Mouse (Mus musculus): ENCODE data around the gene Vsx1. TPM values are rescaled to one million over a fixed set of nuclear protein-coding genes. Genes with fewer than 3 reads are reported as not detected.
A peak's percentile ranks its signal among the peaks of the same experiment; 100 is the strongest.

The Vsx1 gene
- polyA plus RNA-seq, 1 experiment from 2014 or later: not detected

DNA sequence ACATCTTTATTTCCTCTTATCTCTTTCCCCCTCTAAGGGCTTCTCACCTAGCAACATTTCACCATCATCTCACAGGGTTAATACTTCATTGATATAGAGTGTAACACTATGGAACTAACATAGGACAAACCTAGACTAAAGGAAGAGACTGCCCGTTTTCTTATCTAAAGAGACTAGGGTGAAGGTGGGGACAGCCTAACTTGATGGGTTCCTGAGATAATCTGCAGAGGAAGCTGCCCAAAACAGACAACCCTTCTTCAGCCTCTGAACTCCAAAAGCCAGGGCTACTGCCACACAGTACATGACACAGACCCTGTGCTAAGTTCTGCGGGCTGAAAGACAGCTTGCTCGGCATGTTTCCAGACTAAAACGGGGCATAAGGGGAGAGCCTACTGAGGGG is 7.6 kb downstream of the Vsx1 start:
- Histone ChIP-seq H3K4me1 (no peaks in the 10 kb centered on the region), H3K27me3 (peaks cover 15% of the 10 kb centered on the region), H3K4me3 (no peak overlapping the region), H3K9ac (no peak overlapping the region), H3K27ac (no peak overlapping the region), H3K9me3 (no peaks in the 10 kb centered on the region), H3K36me3 (no peaks in the 10 kb centered on the region), H3K4me2 (no peak overlapping the region)
- ATAC-seq (ENCODE audit: insufficient number of reproducible peaks, insufficient read depth, low FRiP score, low TSS enrichment, low read depth): no peak
- 66% methylated on average over 4 of the region's 4 CpGs for WGBS

DNA sequence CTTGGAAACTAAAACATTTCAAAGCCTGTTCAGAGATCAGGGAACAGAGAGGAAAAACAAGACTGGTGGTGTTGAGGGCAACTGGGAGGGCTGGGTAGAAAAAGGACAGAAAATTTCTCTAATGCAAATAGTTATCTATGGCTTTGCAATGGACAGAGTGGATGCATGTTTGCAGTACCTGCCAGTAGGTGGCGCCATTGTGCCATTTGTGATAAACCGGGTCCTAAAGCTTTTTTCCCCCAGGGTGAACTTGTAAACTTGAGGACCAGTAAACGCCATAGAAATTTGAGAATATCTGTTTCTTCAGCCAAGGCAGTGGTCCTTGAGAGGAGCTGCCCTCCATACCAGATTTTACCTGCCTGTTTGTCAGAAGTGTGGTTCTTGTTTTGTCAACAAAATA is 10.8 kb downstream of the Vsx1 start:
- Histone ChIP-seq H3K9me3 (no peaks in the 10 kb centered on the region), H3K36me3 (no peaks in the 10 kb centered on the region), H3K27ac (no peak overlapping the region), H3K4me2 (no peak overlapping the region), H3K9ac (no peak overlapping the region), H3K27me3 (no peaks in the 10 kb centered on the region), H3K4me1 (no peaks in the 10 kb centered on the region), H3K4me3 (no peak overlapping the region)
- no peak for ATAC-seq (ENCODE audit: insufficient number of reproducible peaks, insufficient read depth, low FRiP score, low TSS enrichment, low read depth)
- under 1% methylated on average over 3 of the region's 3 CpGs for WGBS

GRCm38 (mm10) chr2:150675525-150675924 is 13.6 kb downstream of the Vsx1 start:
- no peaks in the 10 kb centered on the region for H3K36me3 ChIP-seq
- no peak overlapping the region for H3K4me3 ChIP-seq
- 27% methylated on average over 1 of the region's 1 CpGs for WGBS

DNA sequence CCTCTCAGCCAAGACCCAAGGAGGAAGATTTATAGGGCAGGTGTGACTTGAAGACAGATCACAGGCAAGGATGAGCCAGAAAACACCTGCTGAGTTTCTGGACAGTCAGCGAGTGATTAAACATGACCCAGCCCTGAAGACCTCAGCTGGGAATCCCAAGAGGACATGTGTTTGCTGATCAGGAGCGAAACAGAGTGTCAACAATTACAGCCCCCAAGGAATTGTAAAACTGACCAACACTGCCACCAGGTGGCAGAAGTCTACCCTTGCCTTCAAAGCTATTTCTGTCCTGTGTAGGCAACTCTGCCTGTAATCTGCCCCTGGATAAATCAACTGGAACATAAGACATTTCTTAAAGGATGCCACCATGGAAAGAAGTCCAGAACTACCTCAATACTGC is 14.3 kb downstream of the Vsx1 start:
- WGBS: 2% methylated on average over 2 of the region's 2 CpGs
- no peak overlapping the region for H3K4me2 ChIP-seq
- no peaks in the 10 kb centered on the region for H3K9me3 ChIP-seq
- H3K27me3 ChIP-seq: 0 out of 2 replicates have a peak, but pooled peaks cover 5% of the 10 kb centered on the region
- ATAC-seq (ENCODE audit: insufficient number of reproducible peaks, insufficient read depth, low FRiP score, low TSS enrichment, low read depth): no peak; the same call in 1 of the 2 replicates
- no peak overlapping the region for H3K9ac ChIP-seq
- H3K36me3 ChIP-seq: no peaks in the 10 kb centered on the region
- H3K4me1 ChIP-seq: no peaks in the 10 kb centered on the region
- H3K27ac ChIP-seq: no peak overlapping the region
- H3K4me3 ChIP-seq: no peak overlapping the region

More at GRCm38 (mm10) chr2:150675525-150675924, 13.6 kb downstream of the Vsx1 start:
- H3K4me1 ChIP-seq: no peaks in the 10 kb centered on the region
- no peak for ATAC-seq (ENCODE audit: insufficient number of reproducible peaks, insufficient read depth, low FRiP score, low TSS enrichment, low read depth)
- H3K4me2 ChIP-seq: no peak overlapping the region
- H3K27ac ChIP-seq: no peak overlapping the region
- no peaks in the 10 kb centered on the region for H3K9me3 ChIP-seq
- 0 out of 2 replicates have a peak, but pooled peaks cover 5% of the 10 kb centered on the region for H3K27me3 ChIP-seq
- no peak overlapping the region for H3K9ac ChIP-seq

DNA sequence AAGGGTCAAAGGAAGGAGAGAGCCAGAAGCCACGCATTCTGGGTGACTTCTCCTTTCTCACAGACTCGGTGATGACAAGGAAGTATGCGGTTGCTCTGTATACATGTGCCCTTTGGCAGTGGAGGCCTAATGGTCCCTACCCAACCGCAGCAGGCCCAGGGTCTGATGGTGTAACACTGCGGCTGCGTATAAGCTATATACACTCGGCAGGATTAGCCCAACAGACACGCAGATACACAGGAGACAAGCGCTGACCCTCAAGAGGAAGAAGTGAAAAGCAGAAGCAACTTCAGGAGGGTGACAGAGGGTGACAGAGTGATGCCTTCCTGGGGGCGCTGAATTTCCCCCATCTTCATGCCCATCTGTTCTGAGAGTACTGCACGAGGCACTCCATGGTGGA is 15.2 kb downstream of the Vsx1 start:
- WGBS: 82% methylated on average over 11 of the region's 11 CpGs
- H3K9ac ChIP-seq: no peak overlapping the region
- no peak overlapping the region for H3K27ac ChIP-seq
- H3K4me2 ChIP-seq: no peak overlapping the region
- H3K27me3 ChIP-seq: peaks cover 9% of the 10 kb centered on the region; the same call in 1 of the 2 replicates
- no peak overlapping the region for H3K4me3 ChIP-seq
- H3K36me3 ChIP-seq: no peaks in the 10 kb centered on the region
- H3K4me1 ChIP-seq: no peaks in the 10 kb centered on the region
- H3K9me3 ChIP-seq: no peaks in the 10 kb centered on the region
- ATAC-seq (ENCODE audit: insufficient number of reproducible peaks, insufficient read depth, low FRiP score, low TSS enrichment, low read depth): no peak

DNA sequence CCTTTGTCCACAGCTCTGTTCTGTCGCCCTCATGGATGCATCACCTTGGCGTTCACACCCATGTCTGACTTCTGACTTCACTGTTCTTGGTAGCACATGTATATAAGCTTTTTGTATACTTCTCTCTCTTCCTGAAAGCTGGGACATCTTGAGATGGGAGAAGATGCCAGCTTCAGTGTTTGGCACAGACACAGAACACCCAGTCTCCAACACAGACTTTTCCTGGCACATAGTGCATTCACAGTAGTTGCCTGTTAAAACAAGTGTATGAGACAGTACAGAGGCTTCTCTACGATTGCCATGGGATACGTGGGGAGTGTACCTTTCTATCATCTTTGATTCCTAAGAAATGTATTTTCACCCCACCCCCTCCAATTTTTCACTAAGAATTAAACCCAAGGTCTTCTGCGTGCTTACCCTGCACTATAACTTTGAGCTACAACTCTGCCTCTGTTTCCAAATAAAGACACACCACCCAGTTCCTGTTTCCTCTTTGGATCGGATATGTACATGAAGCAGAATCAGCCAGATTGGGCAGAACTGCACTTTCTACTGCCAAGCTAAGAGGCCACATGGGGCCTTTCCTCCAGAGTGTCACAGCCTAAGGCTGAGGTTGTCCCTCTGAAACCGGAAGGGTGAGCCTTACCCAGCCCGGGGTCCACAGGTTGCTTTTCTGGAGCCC is 17.4 kb downstream of the Vsx1 start:
- H3K36me3 ChIP-seq: no peaks in the 10 kb centered on the region
- no peaks in the 10 kb centered on the region for H3K9me3 ChIP-seq
- H3K4me2 ChIP-seq: no peak overlapping the region
- H3K4me1 ChIP-seq: peaks cover 11% of the 10 kb centered on the region
- no peak overlapping the region for H3K9ac ChIP-seq
- no peak overlapping the region for H3K4me3 ChIP-seq
- no peak overlapping the region for H3K27ac ChIP-seq
- peaks cover 29% of the 10 kb centered on the region for H3K27me3 ChIP-seq
- 72% methylated on average over 8 of the region's 8 CpGs for WGBS
- no peak for ATAC-seq (ENCODE audit: insufficient number of reproducible peaks, insufficient read depth, low FRiP score, low TSS enrichment, low read depth)

DNA sequence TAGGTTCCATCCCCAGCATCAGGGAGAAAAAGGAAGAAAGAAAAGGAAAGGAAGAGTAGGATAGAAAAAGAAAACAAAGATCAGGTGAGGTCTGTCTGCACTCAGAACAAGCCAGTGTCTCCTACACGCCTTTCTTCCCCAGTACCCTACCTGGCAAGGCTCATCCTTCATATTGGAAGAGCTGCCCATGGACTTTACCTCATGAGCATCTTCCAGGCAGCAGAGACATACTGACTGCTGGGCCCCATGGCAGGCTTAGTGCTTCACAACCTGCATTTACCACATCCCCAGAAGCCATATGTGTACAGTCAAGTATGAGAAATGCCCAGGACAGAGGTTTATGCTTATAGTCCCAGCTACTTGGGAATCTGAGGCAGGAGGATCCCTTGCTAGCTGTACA is 18.2 kb downstream of the Vsx1 start:
- H3K36me3 ChIP-seq: no peaks in the 10 kb centered on the region
- no peak overlapping the region for H3K4me3 ChIP-seq
- H3K9me3 ChIP-seq: no peaks in the 10 kb centered on the region
- ATAC-seq (ENCODE audit: insufficient number of reproducible peaks, insufficient read depth, low FRiP score, low TSS enrichment, low read depth): no peak
- H3K27me3 ChIP-seq: peaks cover 34% of the 10 kb centered on the region
- 71% methylated on average over 1 of the region's 1 CpGs for WGBS
- no peak overlapping the region for H3K27ac ChIP-seq
- H3K4me2 ChIP-seq: no peak overlapping the region
- no peak overlapping the region for H3K9ac ChIP-seq
- H3K4me1 ChIP-seq: peaks cover 11% of the 10 kb centered on the region

GRCm38 (mm10) chr2:150669454-150670045 is 19.6 kb downstream of the Vsx1 start:
- Histone ChIP-seq H3K27ac (no peak overlapping the region), H3K36me3 (no peaks in the 10 kb centered on the region), H3K27me3 (peaks cover 39% of the 10 kb centered on the region), H3K4me3 (no peak overlapping the region), H3K9me3 (no peaks in the 10 kb centered on the region), H3K4me1 (peaks cover 11% of the 10 kb centered on the region), H3K4me2 (no peak overlapping the region), H3K9ac (no peak overlapping the region)
- no peak for ATAC-seq (ENCODE audit: insufficient number of reproducible peaks, insufficient read depth, low FRiP score, low TSS enrichment, low read depth)
- 82% methylated on average over 2 of the region's 2 CpGs for WGBS

DNA sequence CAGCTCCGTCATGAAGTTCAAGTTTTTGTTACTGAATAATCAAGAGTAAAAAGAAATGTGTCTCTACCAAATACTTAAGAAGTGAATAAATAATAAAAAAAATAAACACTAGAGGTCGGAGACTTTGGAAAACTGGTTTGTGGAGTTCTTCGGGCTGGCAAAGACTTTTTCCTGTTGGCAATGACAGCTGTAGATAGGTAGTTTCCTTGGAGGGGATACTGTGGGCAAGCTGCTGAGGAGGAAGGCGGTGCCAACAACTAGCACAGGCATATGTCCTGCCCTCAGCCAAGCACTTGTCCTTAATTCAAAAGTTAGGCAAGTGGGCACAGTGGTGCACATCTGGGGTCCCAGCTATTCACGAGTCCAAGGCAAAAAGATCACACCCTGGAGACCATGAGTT is 20.2 kb downstream of the Vsx1 start:
- Histone ChIP-seq H3K9me3 (no peaks in the 10 kb centered on the region), H3K36me3 (no peaks in the 10 kb centered on the region), H3K9ac (no peak overlapping the region), H3K4me3 (no peak overlapping the region), H3K27me3 (peaks cover 39% of the 10 kb centered on the region), H3K27ac (no peak overlapping the region), H3K4me1 (peaks cover 11% of the 10 kb centered on the region), H3K4me2 (no peak overlapping the region)
- 81% methylated on average over 5 of the region's 5 CpGs for WGBS
- ATAC-seq (ENCODE audit: insufficient number of reproducible peaks, insufficient read depth, low FRiP score, low TSS enrichment, low read depth): no peak

DNA sequence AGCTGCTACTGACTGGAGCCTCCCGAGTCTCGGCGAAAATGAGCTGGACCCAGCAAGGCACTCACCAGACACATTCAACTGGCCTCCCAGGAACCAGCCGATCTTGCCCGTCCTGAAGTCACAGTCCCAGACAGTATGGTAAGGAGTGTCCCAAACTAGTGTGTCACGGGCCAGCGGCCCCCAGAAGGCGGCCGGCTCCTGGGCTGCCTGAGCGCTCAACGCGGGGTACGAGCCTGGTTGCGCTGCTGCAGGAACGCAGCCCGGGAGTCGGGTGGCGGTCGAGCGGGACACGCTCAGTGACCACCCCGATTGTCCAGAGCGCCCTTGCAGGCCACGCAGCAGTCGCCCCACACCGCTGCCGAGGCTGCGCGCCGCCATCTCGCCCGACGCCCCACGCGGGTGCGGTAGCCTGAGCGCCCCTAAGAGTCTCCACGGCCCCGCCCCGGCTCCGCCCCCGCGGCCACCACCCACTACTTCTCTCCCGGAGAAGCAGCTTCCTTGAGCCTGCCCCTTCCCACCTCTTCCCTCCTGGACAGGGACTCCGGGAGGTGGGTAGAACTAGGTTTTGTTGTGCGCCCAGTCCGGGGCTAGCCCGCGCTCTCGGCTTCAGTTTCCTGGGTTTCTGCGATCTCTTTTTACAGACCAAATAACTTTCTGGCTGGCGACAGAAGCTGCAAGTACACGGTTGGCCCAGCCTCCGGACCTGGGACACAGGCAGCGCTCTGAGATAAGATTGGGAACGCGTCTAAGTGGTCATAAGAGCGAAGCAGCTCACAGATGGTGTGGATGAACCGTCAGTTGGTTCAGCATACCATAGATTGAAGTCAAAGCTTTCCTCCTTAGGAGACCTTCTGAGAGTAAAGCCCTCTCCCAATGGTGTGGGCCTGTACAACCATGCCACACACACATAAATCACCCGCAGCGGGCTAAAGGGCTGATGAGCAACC is 21.1 kb downstream of the Vsx1 start, which contains the start of gene Acss1:
Gene Acss1 (minus strand): TSS at position 681 of the 947 bp plus-strand sequence.
- Histone ChIP-seq H3K4me2 (peak within 1 kb of the TSS; percentile 97), H3K4me3 (peak within 1 kb of the TSS; percentile 70), H3K27me3 (peaks cover 39% of the 10 kb centered on the region), H3K9me3 (no peaks in the 10 kb centered on the region), H3K27ac (no peak within 1 kb of the TSS), H3K36me3 (no peaks in the 10 kb centered on the region), H3K9ac (peak within 1 kb of the TSS; percentile 79), H3K4me1 (peaks cover 11% of the 10 kb centered on the region)
- WGBS: 2% methylated on average over 61 of the region's 61 CpGs
- ATAC-seq (ENCODE audit: insufficient number of reproducible peaks, insufficient read depth, low FRiP score, low TSS enrichment, low read depth): peak; percentile 78

GRCm38 (mm10) chr2:150667065-150667819 is 21.9 kb downstream of the Vsx1 start:
- peak overlapping the region; percentile 79 for H3K9ac ChIP-seq
- no peaks in the 10 kb centered on the region for H3K9me3 ChIP-seq
- 3% methylated on average over 17 of the region's 17 CpGs for WGBS
- peak overlapping the region; percentile 70 for H3K4me3 ChIP-seq
- ATAC-seq (ENCODE audit: insufficient number of reproducible peaks, insufficient read depth, low FRiP score, low TSS enrichment, low read depth): no peak
- H3K27me3 ChIP-seq: peaks cover 38% of the 10 kb centered on the region
- H3K4me1 ChIP-seq: peaks cover 11% of the 10 kb centered on the region
- peak overlapping the region; percentile 97 for H3K4me2 ChIP-seq
- no peaks in the 10 kb centered on the region for H3K36me3 ChIP-seq
- H3K27ac ChIP-seq: no peak overlapping the region
